Mouse (Mus musculus): ENCODE results near the gene Gm7929.
"Not testable (repeated sequence)": the region's sequence is repeated elsewhere in the genome, so short reads cannot be mapped to it uniquely, and the experiment has no call there.

Gm7929 gene

DNA sequence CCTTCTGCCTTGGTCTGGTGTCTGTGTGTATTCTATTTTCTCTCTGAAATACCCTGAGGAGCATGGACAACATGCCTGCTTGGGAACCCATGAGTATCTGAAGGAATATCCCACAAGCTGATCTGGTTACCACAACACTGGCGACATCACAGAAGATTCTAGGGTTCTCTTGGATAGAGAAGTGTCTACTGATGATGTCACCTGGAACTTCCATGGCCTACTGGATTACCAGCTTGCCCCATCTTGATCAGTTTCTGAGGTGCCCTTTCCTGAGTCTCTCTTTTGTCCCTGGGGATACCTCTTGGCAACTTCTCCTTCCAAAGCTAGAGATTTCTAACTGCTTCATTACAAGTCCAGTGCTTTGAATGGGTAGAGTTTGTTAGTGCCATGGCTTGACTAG, at the start of gene Gm7929:
TSS of gene Gm7929 (minus strand) at position 101 of the 400 bp plus-strand sequence.
- H3K27me3 ChIP-seq (ENCODE audit: control insufficient read depth, insufficient read depth, low read length, poor library complexity, severe bottlenecking); H3K36me3 ChIP-seq (ENCODE audit: control insufficient read depth, insufficient read depth, low read length, poor library complexity, severe bottlenecking); DNase-seq (ENCODE audit: low read depth, low spot score): not testable (repeated sequence)

GRCm38 (mm10) chr14:41772341-41772740, 21.9 kb upstream of the Gm7929 start, which contains the start of gene Gm47189:
Gene Gm47189 (minus strand): TSS chr14:41772441.
- not testable (repeated sequence) for H3K27me3 ChIP-seq (ENCODE audit: control insufficient read depth, insufficient read depth, low read length, poor library complexity, severe bottlenecking); DNase-seq (ENCODE audit: low read depth, low spot score); H3K36me3 ChIP-seq (ENCODE audit: control insufficient read depth, insufficient read depth, low read length, poor library complexity, severe bottlenecking)

DNA sequence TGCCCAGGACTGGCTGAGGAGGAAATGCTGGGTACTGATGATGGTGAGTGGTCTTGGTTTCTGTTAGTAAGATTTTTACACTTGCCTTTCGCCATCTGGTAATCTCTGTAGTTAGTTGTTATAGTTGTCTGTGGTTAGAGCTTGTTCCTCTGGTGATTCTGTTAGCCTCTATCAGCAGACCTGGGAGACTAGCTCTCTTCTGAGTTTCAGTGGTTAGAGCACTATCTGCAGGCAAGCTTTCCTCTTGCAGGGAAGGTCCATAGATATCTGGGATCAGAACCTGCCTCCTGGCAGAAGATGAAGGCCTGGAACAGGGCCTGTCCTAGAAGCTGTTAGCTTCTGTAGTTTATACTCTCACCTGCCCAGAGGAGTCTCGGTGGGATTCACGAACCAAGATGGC, 5.5 kb upstream of the Gm7929 start:
- H3K36me3 ChIP-seq (ENCODE audit: control insufficient read depth, insufficient read depth, low read length, poor library complexity, severe bottlenecking); H3K27me3 ChIP-seq (ENCODE audit: control insufficient read depth, insufficient read depth, low read length, poor library complexity, severe bottlenecking); DNase-seq (ENCODE audit: low read depth, low spot score): not testable (repeated sequence)

DNA sequence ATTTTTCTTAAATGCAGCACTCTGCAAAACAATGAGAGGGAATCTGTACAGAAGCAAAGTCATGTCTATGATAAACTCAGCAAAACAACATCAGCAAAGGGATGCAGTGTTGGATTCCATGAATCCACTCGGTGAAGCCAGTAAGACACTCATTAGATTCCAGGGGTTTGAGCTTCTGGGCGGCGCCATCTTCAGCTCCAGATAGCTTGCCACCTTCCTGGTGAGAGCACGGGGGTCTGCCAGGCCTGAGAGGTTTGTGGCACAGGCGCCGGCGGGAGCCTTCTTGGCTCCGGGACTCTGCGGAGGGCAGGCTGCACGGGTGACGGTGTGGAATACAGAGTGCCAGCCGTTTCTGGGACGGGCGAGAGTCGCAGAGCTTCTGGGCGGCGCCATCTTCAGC, 27.0 kb downstream of the Gm7929 start:
- DNase-seq (ENCODE audit: low read depth, low spot score); H3K27me3 ChIP-seq (ENCODE audit: control insufficient read depth, insufficient read depth, low read length, poor library complexity, severe bottlenecking); H3K36me3 ChIP-seq (ENCODE audit: control insufficient read depth, insufficient read depth, low read length, poor library complexity, severe bottlenecking): not testable (repeated sequence)

DNA sequence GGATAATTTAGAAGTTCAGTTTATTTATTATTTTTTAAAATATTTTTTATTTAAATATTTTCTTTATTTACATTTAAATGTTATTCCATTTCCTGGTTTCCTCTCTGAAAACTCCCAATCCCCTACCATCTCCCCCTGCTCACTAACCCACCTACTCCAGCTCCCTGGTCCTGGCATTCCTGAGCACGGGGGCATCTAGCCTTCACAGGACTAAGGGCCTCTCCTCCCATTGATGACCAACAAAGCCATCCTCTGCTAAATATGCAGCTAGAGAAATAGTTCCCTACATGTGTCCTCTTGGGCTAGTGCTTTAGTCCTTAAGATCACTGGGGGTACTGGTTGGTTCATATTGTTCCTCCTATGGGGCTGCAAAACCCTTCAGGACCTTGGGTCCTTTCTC, 33.2 kb downstream of the Gm7929 start:
- H3K27me3 ChIP-seq (ENCODE audit: control insufficient read depth, insufficient read depth, low read length, poor library complexity, severe bottlenecking); DNase-seq (ENCODE audit: low read depth, low spot score); H3K36me3 ChIP-seq (ENCODE audit: control insufficient read depth, insufficient read depth, low read length, poor library complexity, severe bottlenecking): not testable (repeated sequence)

- not testable (repeated sequence) for H3K27me3 ChIP-seq (ENCODE audit: control insufficient read depth, insufficient read depth, low read length, poor library complexity, severe bottlenecking); DNase-seq (ENCODE audit: low read depth, low spot score); H3K36me3 ChIP-seq (ENCODE audit: control insufficient read depth, insufficient read depth, low read length, poor library complexity, severe bottlenecking)
Observed at GRCm38 (mm10) chr14:41701785-41702184, 48.6 kb downstream of the Gm7929 start, which contains the start of gene Gm8068. Gene Gm8068 (minus strand): TSS chr14:41701885.
